Mouse (Mus musculus): Measurements from ENCODE around the gene Sstr3. TPM values are rescaled to one million over a fixed set of nuclear protein-coding genes. Genes with fewer than 3 reads are reported as not detected.
A peak's percentile ranks its signal among the peaks of the same experiment; 100 is the strongest.

Gene Sstr3
- 0.09 TPM for polyA plus RNA-seq (2021)

GRCm38 (mm10) chr15:78544561-78545001 is at the start of gene Sstr3:
TSS of gene Sstr3 (minus strand) at chr15:78544685.
- peaks cover 13% of the 10 kb centered on the region for H3K27me3 ChIP-seq
- in situ Hi-C loops (cut with MboI; ENCODE audit: low pct_unique_long_range_greater_than_20kb): loop anchor here (5.0 kb wide), 1 partner anchor 192 kb away; no protein-coding TSS in a partner anchor
- ATAC-seq: no peak
- CTCF ChIA-PET: interaction anchor here (1.5 kb wide), 1 partner anchor 12 kb away, joined by 3 read pairs; no protein-coding TSS in a partner anchor
- POLR2A ChIA-PET: no interaction called here
- DNase-seq (ENCODE audit: low read depth, low spot score): no peak
- TF ChIP-seq CTCF (IDR thresholded peaks at IDR 0.05): no peak

DNA sequence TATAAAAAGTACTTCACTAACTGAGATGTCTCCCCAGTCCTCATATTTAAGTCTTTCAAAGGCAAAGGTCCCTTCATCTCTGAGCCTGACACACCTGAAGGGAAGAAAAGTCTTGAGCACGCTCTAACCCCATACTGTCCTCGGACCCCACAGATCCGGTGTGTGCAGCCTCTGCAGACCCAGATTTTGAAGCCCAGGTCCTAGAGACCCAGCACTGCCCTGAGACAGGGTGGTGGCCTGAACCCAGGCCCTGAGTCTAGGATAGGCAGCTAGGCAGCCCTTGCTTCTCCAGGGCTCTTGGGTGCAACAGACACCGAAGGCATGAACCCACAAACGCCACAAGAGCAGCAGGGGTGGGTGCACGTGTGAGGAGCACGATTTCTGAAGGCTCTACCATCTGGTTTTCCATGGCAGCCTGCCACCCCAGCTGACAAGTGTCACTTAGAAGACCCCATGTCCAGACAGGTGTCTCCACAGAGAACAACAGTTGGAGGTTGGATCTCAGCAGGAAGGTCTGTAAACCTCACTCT is 49.5 kb upstream of the Sstr3 start:
- ChIA-PET POLR2A (no interaction called here), CTCF (no interaction called here)
- no peak for ATAC-seq
- in situ Hi-C loops (cut with MboI; ENCODE audit: low pct_unique_long_range_greater_than_20kb): no loop called here
- TF ChIP-seq CTCF (IDR thresholded peaks at IDR 0.05): no peak
- no peak for DNase-seq (ENCODE audit: low read depth, low spot score)
- H3K27me3 ChIP-seq: peaks cover 10% of the 10 kb centered on the region

DNA sequence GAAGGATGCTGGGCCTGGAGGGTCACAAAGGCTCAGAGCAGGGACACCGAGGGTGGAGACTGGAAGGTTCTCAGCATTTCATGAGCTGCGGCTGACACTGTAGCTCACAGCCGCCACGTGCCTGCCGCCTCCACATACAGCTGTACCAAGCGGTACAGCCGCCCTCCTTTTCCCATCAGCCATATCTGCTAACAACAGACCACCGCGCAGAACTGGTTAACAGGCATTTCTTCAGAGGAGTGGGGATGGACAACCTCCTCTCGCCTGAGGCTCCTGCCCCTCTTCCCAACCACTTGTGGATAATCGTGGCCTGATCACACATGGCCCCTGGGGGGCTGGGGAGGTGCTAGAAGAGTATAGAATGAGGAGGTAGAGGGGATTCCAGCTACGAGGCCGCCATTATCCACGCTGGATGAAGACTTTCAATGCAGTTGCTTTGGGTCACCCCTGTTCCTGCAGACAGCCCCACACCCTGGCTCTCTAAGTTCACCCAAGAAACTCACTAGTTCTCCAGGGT is 48.0 kb upstream of the Sstr3 start:
- POLR2A ChIA-PET: no interaction called here

GRCm38 (mm10) chr15:78591680-78592451 is 47.4 kb upstream of the Sstr3 start:
- H3K27me3 ChIP-seq: peaks cover 10% of the 10 kb centered on the region
- in situ Hi-C loops (cut with MboI; ENCODE audit: low pct_unique_long_range_greater_than_20kb): no loop called here
- ChIA-PET CTCF (no interaction called here), POLR2A (no interaction called here)
- no peak for ATAC-seq
- no peak for TF ChIP-seq CTCF (IDR thresholded peaks at IDR 0.05)
- DNase-seq (ENCODE audit: low read depth, low spot score): no peak

More for the DNA sequence above, 48.0 kb upstream of the Sstr3 start:
- ATAC-seq: no peak
- no peak for TF ChIP-seq CTCF (IDR thresholded peaks at IDR 0.05)
- no peak for DNase-seq (ENCODE audit: low read depth, low spot score)
- H3K27me3 ChIP-seq: peaks cover 10% of the 10 kb centered on the region
- in situ Hi-C loops (cut with MboI; ENCODE audit: low pct_unique_long_range_greater_than_20kb): no loop called here
- CTCF ChIA-PET: no interaction called here

DNA sequence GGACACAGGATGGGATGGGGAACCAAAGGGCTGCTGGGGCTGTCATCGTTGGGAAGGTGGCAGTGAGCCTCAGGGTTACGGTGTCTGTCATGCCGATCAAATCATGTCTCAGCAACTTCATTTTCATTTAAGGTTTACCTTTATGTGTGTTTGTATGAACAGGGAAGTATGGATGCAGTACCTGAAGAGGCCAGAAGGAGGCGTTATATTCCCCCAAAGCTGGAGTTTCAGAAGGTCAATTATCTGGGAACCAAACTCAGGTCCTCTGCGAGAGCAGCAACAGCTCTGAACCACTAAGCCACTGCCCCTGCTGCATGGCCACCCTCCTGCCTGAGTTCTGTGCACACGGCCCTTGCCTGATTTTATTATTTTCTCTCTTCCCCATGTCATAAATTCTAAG is 46.3 kb upstream of the Sstr3 start:
- CTCF ChIA-PET: no interaction called here
- DNase-seq (ENCODE audit: low read depth, low spot score): no peak
- no peak for TF ChIP-seq CTCF (IDR thresholded peaks at IDR 0.05)
- in situ Hi-C loops (cut with MboI; ENCODE audit: low pct_unique_long_range_greater_than_20kb): no loop called here
- POLR2A ChIA-PET: no interaction called here
- no peak for ATAC-seq
- H3K27me3 ChIP-seq: peaks cover 10% of the 10 kb centered on the region

DNA sequence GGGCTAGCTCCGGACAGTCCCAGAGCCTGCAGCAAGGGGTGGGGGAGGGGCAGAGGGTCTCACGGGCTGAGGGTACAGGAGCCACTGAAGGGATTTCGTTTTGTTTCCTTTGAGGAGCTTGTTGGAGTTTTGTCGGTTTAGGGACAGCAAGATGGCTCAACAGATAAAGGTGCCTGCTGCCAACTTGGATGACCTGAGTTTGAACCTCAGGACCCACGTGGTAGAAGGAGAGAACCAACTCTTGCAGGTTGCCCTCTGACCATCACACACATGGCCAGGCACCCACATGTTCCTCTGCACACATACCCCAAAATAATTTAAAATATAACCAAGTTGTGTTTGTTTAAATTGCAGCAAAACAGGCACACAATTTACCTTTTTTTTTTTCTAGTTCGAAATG is 45.5 kb upstream of the Sstr3 start:
- ChIA-PET CTCF (interaction anchor here (0.9 kb wide), 1 partner anchor 43 kb away, joined by 3 read pairs; no protein-coding TSS in a partner anchor), POLR2A (no interaction called here)
- ATAC-seq (no peak), DNase-seq (ENCODE audit: low read depth, low spot score) (no peak)
- in situ Hi-C loops (cut with MboI; ENCODE audit: low pct_unique_long_range_greater_than_20kb): no loop called here
- peaks cover 10% of the 10 kb centered on the region for H3K27me3 ChIP-seq
- no peak for TF ChIP-seq CTCF (IDR thresholded peaks at IDR 0.05)

- ChIA-PET CTCF (interaction anchor here (0.9 kb wide), 1 partner anchor 42 kb away, joined by 3 read pairs; no protein-coding TSS in a partner anchor), POLR2A (no interaction called here)
- DNase-seq (ENCODE audit: low read depth, low spot score): no peak
- no peak for TF ChIP-seq CTCF (IDR thresholded peaks at IDR 0.05)
- no peak for ATAC-seq
- in situ Hi-C loops (cut with MboI; ENCODE audit: low pct_unique_long_range_greater_than_20kb): no loop called here
- H3K27me3 ChIP-seq: peaks cover 5% of the 10 kb centered on the region
Measured at GRCm38 (mm10) chr15:78588900-78589299, 44.4 kb upstream of the Sstr3 start.

GRCm38 (mm10) chr15:78588049-78588448 is 43.6 kb upstream of the Sstr3 start:
- POLR2A ChIA-PET: no interaction called here
- CTCF ChIA-PET: interaction anchor here (0.7 to 1.2 kb wide), 2 partner anchors 11 to 155 kb away, joined by 3 read pairs; no protein-coding TSS in a partner anchor
- in situ Hi-C loops (cut with MboI; ENCODE audit: low pct_unique_long_range_greater_than_20kb): no loop called here
- ATAC-seq (no peak), DNase-seq (ENCODE audit: low read depth, low spot score) (no peak)
- no peak for TF ChIP-seq CTCF (IDR thresholded peaks at IDR 0.05)
- peaks cover 2% of the 10 kb centered on the region for H3K27me3 ChIP-seq

- CTCF ChIA-PET: interaction anchor here (0.7 to 1.2 kb wide), 2 partner anchors 12 to 156 kb away, joined by 3 read pairs; no protein-coding TSS in a partner anchor
- ATAC-seq: peak; percentile 57
Measured at GRCm38 (mm10) chr15:78587050-78587994, 42.8 kb upstream of the Sstr3 start.

DNA sequence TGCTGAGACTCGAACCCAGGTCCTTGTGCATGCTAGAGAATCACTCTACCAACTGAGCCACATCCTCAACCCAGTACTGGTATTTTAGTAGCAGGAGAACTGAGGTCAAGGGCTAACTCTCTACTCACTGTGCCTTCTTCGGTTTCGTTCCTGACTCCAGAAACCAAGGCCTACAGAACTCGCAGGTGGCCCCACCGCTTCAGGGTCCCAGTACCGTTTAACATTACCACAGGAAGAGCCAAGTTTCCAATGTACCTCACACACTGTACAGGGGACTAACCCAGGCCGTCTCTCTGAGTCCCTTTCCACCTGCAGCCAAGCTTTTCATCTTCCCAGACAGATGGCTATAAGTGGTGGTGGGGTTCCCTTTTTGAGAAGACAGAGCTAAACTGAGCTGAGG is 40.9 kb upstream of the Sstr3 start:
- no peak for TF ChIP-seq CTCF (IDR thresholded peaks at IDR 0.05)
- no peaks in the 10 kb centered on the region for H3K27me3 ChIP-seq
- in situ Hi-C loops (cut with MboI; ENCODE audit: low pct_unique_long_range_greater_than_20kb): no loop called here
- DNase-seq (ENCODE audit: low read depth, low spot score): no peak
- ATAC-seq: no peak
- ChIA-PET POLR2A (no interaction called here), CTCF (interaction anchor here (0.8 to 0.9 kb wide), 3 partner anchors 9 to 37 kb away, joined by 3 read pairs; no protein-coding TSS in a partner anchor)

More at GRCm38 (mm10) chr15:78587050-78587994, 42.8 kb upstream of the Sstr3 start:
- in situ Hi-C loops (cut with MboI; ENCODE audit: low pct_unique_long_range_greater_than_20kb): no loop called here
- peaks cover 2% of the 10 kb centered on the region for H3K27me3 ChIP-seq
- no peak for DNase-seq (ENCODE audit: low read depth, low spot score)
- POLR2A ChIA-PET: interaction anchor here (0.6 kb wide), 1 partner anchor 327 kb away, joined by 4 read pairs; no protein-coding TSS in a partner anchor
- TF ChIP-seq CTCF (IDR thresholded peaks at IDR 0.05): peak; percentile 96
